Mouse (Mus musculus) midbrain, postnatal 0 days (tissue): ENCODE results near the gene Gm45021. TPM values are rescaled to one million over a fixed set of nuclear protein-coding genes. Genes with fewer than 3 reads are reported as not detected.

Experiments
- ATAC-seq: fragments of 200-750 bp; cut with Nextera tagmentation; 2 replicates; pipeline ENCODE4 v1.8.0; 2017; ENCODE audit warnings: moderate number of reproducible peaks, mild to moderate bottlenecking, moderate TSS enrichment, moderate library complexity; ENCODE audit not compliant: low FRiP score
- DNase-seq: peaks from one replicate; pipeline ENCODE4 v3.0.0-alpha.2; 2015; ENCODE audit warnings: low spot score
- H3K27ac ChIP-seq: fragments of 300-500 bp; sonication (generic); 2 replicates; pipeline ENCODE4 v1.5.1; 2014; ENCODE audit warnings: low read depth, mild to moderate bottlenecking, low read length, mixed read lengths
- H3K27me3 ChIP-seq: fragments of 300-500 bp; sonication (generic); 2 replicates; pipeline ENCODE4 v1.6.1; 2014; ENCODE audit warnings: low read length, control low read depth, mixed read lengths; ENCODE audit not compliant: insufficient read depth
- H3K36me3 ChIP-seq: fragments of 300-500 bp; sonication (generic); 2 replicates; pipeline ENCODE4 v1.6.1; 2014; ENCODE audit warnings: low read length, control low read depth, mixed read lengths; ENCODE audit not compliant: insufficient read depth
- H3K4me1 ChIP-seq: fragments of 300-500 bp; sonication (generic); 2 replicates; pipeline ENCODE4 v1.6.1; 2014; ENCODE audit warnings: mild to moderate bottlenecking, control low read depth, antibody characterized with exemption, low read length, mixed read lengths; ENCODE audit not compliant: insufficient read depth
- H3K4me2 ChIP-seq: fragments of 300-500 bp; sonication (generic); 2 replicates; pipeline ENCODE4 v1.6.1; 2014; ENCODE audit warnings: low read depth, mild to moderate bottlenecking, low read length, mixed read lengths; ENCODE audit not compliant: poor library complexity, severe bottlenecking
- H3K4me3 ChIP-seq: fragments of 300-500 bp; sonication (generic); 2 replicates; pipeline ENCODE4 v1.5.1; 2014; ENCODE audit warnings: low read depth, mild to moderate bottlenecking, low read length, moderate library complexity
- H3K9ac ChIP-seq: fragments of 300-500 bp; sonication (generic); replicated peaks from 2 replicates; pipeline ENCODE4 v1.6.1; 2014; ENCODE audit warnings: mild to moderate bottlenecking, low read length, moderate library complexity, mixed read lengths; ENCODE audit not compliant: poor library complexity, severe bottlenecking
- H3K9me3 ChIP-seq: fragments of 300-500 bp; sonication (generic); 2 replicates; pipeline ENCODE4 v1.6.1; 2016; ENCODE audit warnings: low read length, control low read depth
- CTCF ChIP-seq: IDR thresholded peaks from 2 replicates; pipeline ENCODE4 v1.5.1; 2016; ENCODE audit warnings: antibody characterized with exemption, mild to moderate bottlenecking
- WGBS: fragments of 180-500 bp; shearing (Covaris S2); extraction: QIAGEN DNeasy Blood & Tissue Kit; methylation state at CpG from one replicate; pipeline ENCODE4 v1.1.7; 2014; 5-methylcytosine and 5-hydroxymethylcytosine counted together
- polyA plus RNA-seq: library from polyadenylated mRNA; unstranded; fragments of >200 nt; fragmentation: Nextera tagmentation; extraction: Ambion mirVana; gene quantifications from 2 replicates; pipeline ENCODE4 v1.2.1, GENCODE M21; 2015
- total RNA-seq: library from RNA; depleted of rRNA; stranded (reverse); fragments of >200 nt; gene quantifications from 2 replicates; pipeline ENCODE4 v1.2.3, GENCODE M21; 2014

Gene Gm45021
- total and polyA plus RNA-seq, 2 experiments from 2014 or later: not detected

DNA sequence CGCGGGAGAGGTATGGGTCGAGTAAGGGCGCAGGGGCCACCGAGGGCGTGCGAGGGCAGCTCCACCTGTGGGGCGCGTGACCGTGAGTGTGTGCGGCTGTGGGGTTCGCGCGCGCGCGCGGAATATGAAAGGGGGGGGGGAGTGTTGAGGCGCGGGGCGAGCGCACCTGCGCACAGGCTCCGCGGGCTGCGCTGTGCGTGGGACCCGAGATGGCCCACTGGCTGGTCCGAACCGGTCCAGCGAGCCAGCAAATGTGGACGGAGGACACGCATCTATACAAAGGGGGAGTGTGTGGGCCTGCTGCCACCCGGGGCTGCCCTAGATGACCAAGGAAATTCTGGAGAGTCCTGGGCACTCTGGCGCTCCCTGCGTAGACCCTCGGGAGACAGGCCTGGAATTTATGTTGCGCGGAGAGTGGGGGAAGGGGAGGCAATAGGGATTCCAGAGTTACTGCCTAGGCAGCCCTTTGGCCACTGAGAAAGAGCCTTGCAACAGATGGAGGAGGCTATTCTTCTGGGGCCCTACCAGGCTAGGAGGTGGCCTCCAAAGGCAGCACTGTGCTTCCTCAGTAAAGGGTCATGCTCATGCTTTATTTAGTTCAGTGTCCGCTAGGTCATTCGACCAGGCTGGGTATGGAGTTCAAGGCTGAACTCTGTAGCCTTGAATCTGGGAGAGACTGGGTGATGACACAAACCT is 4.8 kb downstream of the Gm45021 start:
- Histone ChIP-seq H3K4me2 (peak overlapping the region; percentile 69), H3K27ac (peak overlapping the region; percentile 96), H3K36me3 (peaks cover 33% of the 10 kb centered on the region), H3K9me3 (peaks cover 13% of the 10 kb centered on the region; the same call in 1 of the 2 replicates), H3K4me3 (peak overlapping the region; percentile 62), H3K4me1 (peaks cover 13% of the 10 kb centered on the region), H3K9ac (peak overlapping the region; percentile 67), H3K27me3 (no peaks in the 10 kb centered on the region)
- ATAC-seq (peak; percentile 88), DNase-seq (peak; percentile 81)
- TF ChIP-seq CTCF: no peak
- 1% methylated on average over 40 of the region's 41 CpGs for WGBS

DNA sequence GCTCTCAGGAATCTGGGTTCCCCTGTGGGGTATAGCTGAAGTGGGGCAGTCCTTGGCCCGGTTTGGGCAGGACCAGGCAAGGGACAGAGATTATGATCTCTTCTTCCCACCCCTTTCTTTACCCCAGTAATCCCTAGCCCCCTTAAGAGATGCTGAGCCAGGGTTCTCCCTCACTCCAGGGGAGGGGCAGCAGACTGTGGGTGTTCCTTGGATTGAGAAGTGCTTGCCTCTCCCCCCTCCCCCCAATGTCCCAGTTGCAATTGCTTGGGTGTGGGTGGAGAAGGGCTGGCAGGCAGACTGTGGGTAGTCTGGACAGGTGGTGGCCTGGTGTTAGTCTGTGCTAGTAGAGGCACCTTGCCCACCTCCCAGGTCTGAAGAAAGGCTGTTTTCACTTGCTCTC is 5.9 kb downstream of the Gm45021 start:
- peak overlapping the region; percentile 96 for H3K27ac ChIP-seq
- 0 out of 2 replicates have a peak overlapping the region, but pooled peaks have one; percentile 67 for H3K9ac ChIP-seq
- H3K9me3 ChIP-seq: peaks cover 13% of the 10 kb centered on the region; the same call in 1 of the 2 replicates
- no peaks in the 10 kb centered on the region for H3K27me3 ChIP-seq
- H3K4me3 ChIP-seq: peak overlapping the region; percentile 62; the same call in 1 of the 2 replicates
- DNase-seq (no peak), ATAC-seq (no peak)
- WGBS: 50% methylated on average over 1 of the region's 1 CpGs
- H3K36me3 ChIP-seq: peaks cover 41% of the 10 kb centered on the region
- H3K4me1 ChIP-seq: peaks cover 13% of the 10 kb centered on the region
- H3K4me2 ChIP-seq: peak overlapping the region; percentile 69
- no peak for TF ChIP-seq CTCF

DNA sequence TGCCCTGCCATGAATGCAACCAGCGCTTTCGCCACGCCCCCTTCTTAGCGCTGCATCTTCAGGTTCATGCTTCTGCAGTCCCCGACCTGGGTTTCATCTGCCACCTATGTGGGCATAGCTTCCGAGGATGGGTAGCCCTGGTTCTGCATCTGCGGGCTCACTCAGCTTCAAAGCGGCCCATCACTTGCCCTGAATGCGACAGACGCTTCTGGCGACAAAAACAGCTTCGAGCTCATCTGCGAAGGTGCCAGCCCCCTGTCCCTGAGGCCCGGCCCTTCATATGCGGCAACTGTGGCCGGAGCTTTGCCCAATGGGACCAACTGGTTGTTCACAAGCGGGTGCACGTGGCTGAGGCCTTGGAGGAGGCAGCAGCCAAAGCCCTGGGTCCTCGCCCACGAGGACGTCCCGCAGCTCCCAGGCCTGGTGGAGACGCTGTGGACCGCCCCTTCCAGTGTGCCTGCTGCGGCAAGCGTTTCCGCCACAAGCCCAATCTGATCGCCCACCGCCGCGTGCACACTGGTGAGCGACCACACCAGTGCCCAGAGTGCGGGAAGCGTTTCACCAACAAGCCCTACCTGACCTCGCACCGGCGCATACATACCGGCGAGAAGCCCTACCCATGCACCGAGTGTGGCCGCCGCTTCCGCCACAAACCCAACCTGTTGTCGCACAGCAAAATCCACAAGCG is 7.3 kb downstream of the Gm45021 start:
- Histone ChIP-seq H3K9me3 (peaks cover 13% of the 10 kb centered on the region; the same call in 1 of the 2 replicates), H3K4me1 (peaks cover 17% of the 10 kb centered on the region), H3K4me3 (no peak overlapping the region), H3K27me3 (no peaks in the 10 kb centered on the region), H3K4me2 (no peak overlapping the region), H3K36me3 (peaks cover 41% of the 10 kb centered on the region), H3K27ac (no peak overlapping the region), H3K9ac (no peak overlapping the region)
- DNase-seq (no peak), ATAC-seq (no peak)
- no peak for TF ChIP-seq CTCF
- 96% methylated on average over 45 of the region's 45 CpGs for WGBS

DNA sequence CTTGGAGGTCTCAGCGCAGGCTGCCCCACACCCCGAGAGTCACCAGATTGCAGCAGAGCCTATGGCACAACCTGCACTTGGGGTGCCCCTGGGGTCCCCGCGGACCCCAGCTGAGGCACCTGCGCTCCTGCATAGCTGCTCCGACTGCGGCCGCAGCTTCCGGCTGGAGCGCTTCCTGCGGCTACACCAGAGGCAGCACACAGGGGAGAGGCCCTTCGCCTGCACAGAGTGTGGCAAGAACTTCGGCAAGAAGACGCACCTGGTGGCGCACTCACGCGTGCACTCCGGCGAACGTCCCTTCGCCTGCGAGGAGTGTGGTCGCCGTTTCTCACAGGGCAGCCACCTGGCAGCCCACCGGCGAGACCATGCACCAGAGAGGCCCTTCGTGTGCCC is 7.8 kb downstream of the Gm45021 start:
- 98% methylated on average over 27 of the region's 27 CpGs for WGBS
- H3K4me1 ChIP-seq: peaks cover 17% of the 10 kb centered on the region
- H3K27me3 ChIP-seq: no peaks in the 10 kb centered on the region
- DNase-seq (no peak), ATAC-seq (no peak)
- H3K4me2 ChIP-seq: no peak overlapping the region
- TF ChIP-seq CTCF: no peak
- peaks cover 41% of the 10 kb centered on the region for H3K36me3 ChIP-seq
- no peak overlapping the region for H3K27ac ChIP-seq
- H3K4me3 ChIP-seq: no peak overlapping the region
- peaks cover 13% of the 10 kb centered on the region; the same call in 1 of the 2 replicates for H3K9me3 ChIP-seq
- no peak overlapping the region for H3K9ac ChIP-seq

DNA sequence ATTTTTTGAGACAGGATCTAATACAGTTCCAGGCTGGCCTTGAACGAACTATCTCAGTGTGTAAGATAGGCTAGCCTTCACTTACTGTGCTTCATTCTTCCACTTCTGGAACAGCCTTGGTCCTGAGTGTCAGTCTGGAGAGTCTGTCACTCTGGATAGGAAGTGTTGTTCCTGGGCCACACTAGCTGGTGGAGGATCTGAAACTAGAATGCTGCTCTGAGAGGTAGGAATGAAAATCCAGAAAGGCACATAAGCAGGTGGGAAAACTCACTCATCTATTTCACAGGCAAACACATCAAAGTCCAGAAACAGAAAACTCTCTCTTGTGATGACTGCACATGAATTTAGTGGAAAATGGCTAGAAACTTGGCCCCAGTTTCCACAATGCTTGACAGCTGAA is 11.2 kb downstream of the Gm45021 start:
- DNase-seq: no peak
- no peaks in the 10 kb centered on the region for H3K27me3 ChIP-seq
- H3K4me1 ChIP-seq: 0 out of 2 replicates have a peak, but pooled peaks cover 4% of the 10 kb centered on the region
- 90% methylated on average over 1 of the region's 1 CpGs for WGBS
- no peak for ATAC-seq
- H3K9ac ChIP-seq: no peak overlapping the region
- H3K27ac ChIP-seq: peak overlapping the region; percentile 78; the same call in 1 of the 2 replicates
- H3K9me3 ChIP-seq: peaks cover 13% of the 10 kb centered on the region; the same call in 1 of the 2 replicates
- no peak overlapping the region for H3K4me3 ChIP-seq
- peaks cover 41% of the 10 kb centered on the region for H3K36me3 ChIP-seq
- TF ChIP-seq CTCF: no peak
- no peak overlapping the region for H3K4me2 ChIP-seq
